Mouse (Mus musculus): ENCODE data around the gene 1700031F05Rik.
"Not testable (repeated sequence)": the region's sequence is repeated elsewhere in the genome, so short reads cannot be mapped to it uniquely, and the experiment has no call there.

1700031F05Rik gene

DNA sequence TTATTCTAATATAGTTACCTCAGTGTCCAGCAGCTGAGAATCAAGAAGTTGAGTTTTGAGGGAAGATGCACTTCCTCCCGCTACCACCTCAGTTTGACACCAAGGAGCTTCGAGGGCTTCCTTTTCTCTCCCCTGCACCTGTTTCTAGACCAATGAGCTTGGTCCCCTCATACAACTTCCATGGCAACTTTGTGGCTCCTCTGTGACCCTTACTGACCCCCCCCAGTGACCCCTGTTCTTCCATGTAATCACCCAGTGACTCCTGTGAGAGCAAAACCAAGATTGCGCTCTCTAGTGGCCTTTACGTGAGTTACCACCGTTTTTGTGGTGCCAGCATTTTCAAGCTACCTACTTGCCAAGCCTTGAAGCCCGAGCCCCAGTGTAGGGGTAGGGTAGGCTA is at the start of gene 1700031F05Rik:
1700031F05Rik (minus strand) TSS at position 101 of the 400 bp plus-strand sequence.
- no peak for DNase-seq

GRCm38 (mm10) chrX:102914823-102915222 is 47.1 kb upstream of the 1700031F05Rik start:
- not testable (repeated sequence) for DNase-seq

GRCm38 (mm10) chrX:102908587-102908986 is 40.8 kb upstream of the 1700031F05Rik start, which contains the start of the genes Dmrtc1a and 1700011M02Rik:
Dmrtc1a (minus strand) TSS chrX:102908687.
1700011M02Rik (plus strand) TSS chrX:102908905.
- not testable (repeated sequence) for DNase-seq

DNA sequence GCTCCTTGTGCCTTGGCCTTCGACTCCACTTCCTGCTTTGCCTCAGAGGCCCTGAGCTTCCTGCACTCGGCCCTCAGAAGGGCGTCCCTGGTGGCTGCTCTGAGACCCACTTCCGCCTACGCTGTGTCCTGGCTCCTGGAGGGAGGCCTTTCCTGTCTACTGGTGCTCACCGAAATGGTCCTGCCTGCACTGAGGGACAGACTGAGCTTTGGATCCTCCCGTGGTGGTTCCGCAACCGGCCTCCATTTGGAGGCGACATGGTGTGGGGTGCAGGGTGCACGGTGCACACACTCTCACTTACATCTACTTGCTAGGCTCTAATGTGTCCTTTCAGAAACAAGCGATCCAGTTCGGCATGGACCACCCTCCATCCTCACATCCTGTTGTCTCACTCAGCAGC is 13.3 kb downstream of the 1700031F05Rik start, which contains the start of gene Dmrtc1c2:
Dmrtc1c2 (minus strand) TSS at position 101 of the 400 bp plus-strand sequence.
- DNase-seq: not testable (repeated sequence)

- no peak for DNase-seq
These were observed 55.5 kb downstream of the 1700031F05Rik start for GRCm38 (mm10) chrX:102812311-102812710.

All from cerebellum, adult 9-10 months (tissue).